ENCODE assay signal across 8 mouse cellular contexts in the genomic region with DNA sequence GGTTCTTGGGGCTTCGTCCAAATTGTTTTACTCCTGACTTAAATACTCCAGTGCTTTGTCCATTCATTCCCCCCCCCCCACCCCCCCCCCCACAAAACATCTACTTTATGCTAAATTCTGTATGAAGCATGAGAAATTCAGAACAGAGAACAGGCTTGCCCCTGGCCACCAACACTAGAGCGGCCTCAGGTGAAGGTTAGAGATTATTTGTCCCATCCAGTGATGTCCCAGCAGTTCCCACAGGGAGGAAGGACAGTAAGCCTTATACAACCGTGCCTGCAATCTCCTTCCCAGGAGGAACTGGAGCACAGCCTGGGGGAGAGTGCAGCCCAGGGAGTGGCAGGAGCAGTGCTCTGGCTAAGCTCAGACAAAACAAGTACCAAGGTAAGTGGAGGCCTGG. TPM values are rescaled to one million over a fixed set of nuclear protein-coding genes. Genes with fewer than 3 reads are reported as not detected.
DNase-seq lines count a peak whose midpoint lies in the region; ATAC-seq and TF ChIP-seq lines count a peak whose summit lies in the region.

Naa80 (plus strand) TSS at position 301 of the 400 bp plus-strand sequence.

- H3K9me3 ChIP-seq in neural tube, embryonic 11.5 days (ENCODE audit: control insufficient read depth, low read length) = no peaks in the 10 kb centered on the region
- H3K9me3 ChIP-seq in embryonic facial prominence, embryonic 13.5 days = no peaks in the 10 kb centered on the region
- no peaks in the 10 kb centered on the region for H3K9me3 ChIP-seq in heart, embryonic 14.5 days (ENCODE audit: control insufficient read depth, low read length)
- H3K9me3 ChIP-seq in limb, embryonic 12.5 days = no peaks in the 10 kb centered on the region
- no peaks in the 10 kb centered on the region for H3K9me3 ChIP-seq in stomach, postnatal 0 days (ENCODE audit: control insufficient read depth, low read length)

- WGBS in neural tube, embryonic 11.5 days = 76% methylated on average over 3 of the region's 3 CpGs
- 76% methylated on average over 3 of the region's 3 CpGs for WGBS in embryonic facial prominence, embryonic 13.5 days
- 74% methylated on average over 3 of the region's 3 CpGs for WGBS in heart, embryonic 14.5 days
- WGBS in limb, embryonic 12.5 days = 75% methylated on average over 3 of the region's 3 CpGs
- WGBS in stomach, postnatal 0 days = 65% methylated on average over 3 of the region's 3 CpGs

- ATAC-seq in neural tube, embryonic 11.5 days (ENCODE audit: insufficient read depth, low FRiP score, low TSS enrichment) = no peak
- no peak for ATAC-seq in embryonic facial prominence, embryonic 13.5 days (ENCODE audit: insufficient number of reproducible peaks, insufficient read depth, low FRiP score, low TSS enrichment, low read depth)
- ATAC-seq in heart, embryonic 14.5 days (ENCODE audit: insufficient number of reproducible peaks, insufficient read depth, low FRiP score, low read depth) = no peak
- no peak for ATAC-seq in limb, embryonic 12.5 days (ENCODE audit: insufficient number of reproducible peaks, insufficient read depth, low FRiP score, low TSS enrichment, low read depth)
- no peak for ATAC-seq in stomach, postnatal 0 days (ENCODE audit: low FRiP score, low TSS enrichment)

- H3K9ac ChIP-seq in neural tube, embryonic 11.5 days (ENCODE audit: low read length) = no peak within 1 kb of the TSS
- peak within 1 kb of the TSS; percentile 83 for H3K9ac ChIP-seq in embryonic facial prominence, embryonic 13.5 days
- H3K9ac ChIP-seq in heart, embryonic 14.5 days (ENCODE audit: low read length) = no peak within 1 kb of the TSS; the same call in 1 of the 2 replicates
- H3K9ac ChIP-seq in limb, embryonic 12.5 days (replicated peaks) = 0 out of 2 replicates have a peak within 1 kb of the TSS, but pooled peaks have one; percentile 82
- peak within 1 kb of the TSS; percentile 23 for H3K9ac ChIP-seq in stomach, postnatal 0 days (ENCODE audit: low read length)

- peaks cover 13% of the 10 kb centered on the region; the same call in 1 of the 2 replicates for H3K4me1 ChIP-seq in neural tube, embryonic 11.5 days (ENCODE audit: control insufficient read depth, insufficient read depth, low read length)
- peaks cover 54% of the 10 kb centered on the region for H3K4me1 ChIP-seq in embryonic facial prominence, embryonic 13.5 days
- peaks cover 17 to 29% of the 10 kb centered on the region in 2 experiments for H3K4me1 ChIP-seq in heart, embryonic 14.5 days (ENCODE audit: control insufficient read depth in 2 of 2, insufficient read depth in 2 of 2, low read length in 2 of 2)
- H3K4me1 ChIP-seq in limb, embryonic 12.5 days (replicated peaks) = peaks cover 60% of the 10 kb centered on the region
- peaks cover 8% of the 10 kb centered on the region for H3K4me1 ChIP-seq in stomach, postnatal 0 days (replicated peaks; ENCODE audit: control insufficient read depth, insufficient read depth)

- H3K36me3 ChIP-seq in neural tube, embryonic 11.5 days (ENCODE audit: control insufficient read depth, insufficient read depth, low read length) = no peaks in the 10 kb centered on the region
- peaks cover 22% of the 10 kb centered on the region for H3K36me3 ChIP-seq in embryonic facial prominence, embryonic 13.5 days
- H3K36me3 ChIP-seq in heart, embryonic 14.5 days (ENCODE audit: control insufficient read depth, insufficient read depth, low read length) = peaks cover 21% of the 10 kb centered on the region
- H3K36me3 ChIP-seq in limb, embryonic 12.5 days = peaks cover 26% of the 10 kb centered on the region
- no peaks in the 10 kb centered on the region for H3K36me3 ChIP-seq in stomach, postnatal 0 days (ENCODE audit: control insufficient read depth, insufficient read depth, low read length)

- no peaks in the 10 kb centered on the region for H3K27me3 ChIP-seq in neural tube, embryonic 11.5 days (ENCODE audit: control insufficient read depth, insufficient read depth, low read length)
- no peaks in the 10 kb centered on the region for H3K27me3 ChIP-seq in embryonic facial prominence, embryonic 13.5 days
- no peaks in the 10 kb centered on the region for H3K27me3 ChIP-seq in heart, embryonic 14.5 days (ENCODE audit: control insufficient read depth, insufficient read depth, low read length)
- no peaks in the 10 kb centered on the region for H3K27me3 ChIP-seq in limb, embryonic 12.5 days
- H3K27me3 ChIP-seq in stomach, postnatal 0 days (ENCODE audit: control insufficient read depth, insufficient read depth, low read length) = no peaks in the 10 kb centered on the region

- no peak within 1 kb of the TSS for H3K4me2 ChIP-seq in neural tube, embryonic 11.5 days (ENCODE audit: low read depth)
- peak within 1 kb of the TSS; percentile 93 for H3K4me2 ChIP-seq in embryonic facial prominence, embryonic 13.5 days
- H3K4me2 ChIP-seq in heart, embryonic 14.5 days (ENCODE audit: low read length) = 0 out of 2 replicates have a peak within 1 kb of the TSS, but pooled peaks have one; percentile 61
- H3K4me2 ChIP-seq in limb, embryonic 12.5 days = peak within 1 kb of the TSS; percentile 96
- peak within 1 kb of the TSS; percentile 69 for H3K4me2 ChIP-seq in stomach, postnatal 0 days (replicated peaks; ENCODE audit: low read depth)

- no peak for TF ChIP-seq EP300 in stomach, postnatal 0 days (optimal IDR thresholded peaks at IDR 0.05)

- no peak within 1 kb of the TSS for H3K4me3 ChIP-seq in neural tube, embryonic 11.5 days (ENCODE audit: low read depth, low read length)
- 0 out of 2 replicates have a peak within 1 kb of the TSS, but pooled peaks have one; percentile 6 for H3K4me3 ChIP-seq in embryonic facial prominence, embryonic 13.5 days
- H3K4me3 ChIP-seq in heart, embryonic 14.5 days (ENCODE audit: control insufficient read depth in 1 of 2, insufficient read depth in 1 of 2, low read depth in 1 of 2, low read length in 2 of 2) = no peak within 1 kb of the TSS
- H3K4me3 ChIP-seq in limb, embryonic 12.5 days (replicated peaks) = no peak within 1 kb of the TSS
- peak within 1 kb of the TSS; percentile 17 for H3K4me3 ChIP-seq in stomach, postnatal 0 days (ENCODE audit: low read depth, low read length)

- no peak for DNase-seq in neural tube, embryonic 11.5 days (ENCODE audit: low spot score)
- no peak for DNase-seq in neural tube, embryonic 10.5 days (ENCODE audit: extremely low spot score, low spot score)
- no peak for DNase-seq in stomach, postnatal 0 days (ENCODE audit: low spot score)
- no peak for DNase-seq in retina, postnatal 1 day
- no peak for DNase-seq in kidney, adult 8-10 months

- H3K27ac ChIP-seq in neural tube, embryonic 11.5 days (ENCODE audit: low read depth, low read length) = no peak within 1 kb of the TSS
- H3K27ac ChIP-seq in embryonic facial prominence, embryonic 13.5 days = peak within 1 kb of the TSS; percentile 96; the same call in 1 of the 2 replicates
- H3K27ac ChIP-seq in heart, embryonic 14.5 days (replicated peaks in 1 of 2; ENCODE audit: control insufficient read depth in 1 of 2, insufficient read depth in 1 of 2, low read depth in 2 of 2, low read length in 2 of 2) = peak within 1 kb of the TSS in 1 of 2 experiments; percentile 94; a peak in 1 of 4 replicates
- H3K27ac ChIP-seq in limb, embryonic 12.5 days = peak within 1 kb of the TSS; percentile 94
- H3K27ac ChIP-seq in stomach, postnatal 0 days (replicated peaks) = peak within 1 kb of the TSS; percentile 96

- TF ChIP-seq CTCF in stomach, postnatal 0 days (IDR thresholded peaks at IDR 0.05; ENCODE audit: low read depth) = no peak

RNA-seq across cellular contexts. Expression of gene Naa80, which starts in this region (rescaled TPM):
- polyA plus RNA-seq in neural tube, embryonic 11.5 days (2014; fragmentation: Nextera tagmentation; extraction: Ambion mirVana) = 15.1 and 15.5 TPM in 2 replicates
- 21.8 and 22.5 TPM in 2 replicates for polyA plus RNA-seq in embryonic facial prominence, embryonic 13.5 days (2015; fragmentation: Nextera tagmentation; extraction: Ambion mirVana)
- polyA plus RNA-seq in heart, embryonic 14.5 days (2014; fragmentation: Nextera tagmentation; extraction: Ambion mirVana) = 10.0 and 14.9 TPM in 2 replicates
- polyA plus RNA-seq in limb, embryonic 12.5 days (2016; fragmentation: Nextera tagmentation; extraction: Ambion mirVana) = 14.3 and 16.1 TPM in 2 replicates
- polyA plus RNA-seq in stomach, postnatal 0 days (2015; fragmentation: Nextera tagmentation; extraction: Ambion mirVana) = 13.3 and 14.7 TPM in 2 replicates

Comparison
In these comparisons a context has a peak if more than half of its experiments do, and no peak if none do; other contexts are left out.
1. H3K4me3 ChIP-seq: peak in embryonic facial prominence, embryonic 13.5 days (single experiment) and stomach, postnatal 0 days (single experiment); none in neural tube, embryonic 11.5 days (single experiment), heart, embryonic 14.5 days (0 of 2) and limb, embryonic 12.5 days (single experiment).
2. H3K9ac ChIP-seq: peak in embryonic facial prominence, embryonic 13.5 days (single experiment), limb, embryonic 12.5 days (single experiment) and stomach, postnatal 0 days (single experiment); none in neural tube, embryonic 11.5 days (single experiment) and heart, embryonic 14.5 days (single experiment).